Mouse (Mus musculus) stomach, postnatal 0 days (tissue): ENCODE results near the gene Tnfaip1.

Source experiments
- CTCF ChIP-seq: IDR thresholded peaks from 2 replicates; pipeline ENCODE4 v1.5.1; 2016; ENCODE audit warnings: antibody characterized with exemption, low read depth, mild to moderate bottlenecking, moderate library complexity
- EP300 ChIP-seq: optimal IDR thresholded peaks from 2 replicates; pipeline ENCODE3; 2016; ENCODE audit warnings: antibody characterized with exemption

DNA sequence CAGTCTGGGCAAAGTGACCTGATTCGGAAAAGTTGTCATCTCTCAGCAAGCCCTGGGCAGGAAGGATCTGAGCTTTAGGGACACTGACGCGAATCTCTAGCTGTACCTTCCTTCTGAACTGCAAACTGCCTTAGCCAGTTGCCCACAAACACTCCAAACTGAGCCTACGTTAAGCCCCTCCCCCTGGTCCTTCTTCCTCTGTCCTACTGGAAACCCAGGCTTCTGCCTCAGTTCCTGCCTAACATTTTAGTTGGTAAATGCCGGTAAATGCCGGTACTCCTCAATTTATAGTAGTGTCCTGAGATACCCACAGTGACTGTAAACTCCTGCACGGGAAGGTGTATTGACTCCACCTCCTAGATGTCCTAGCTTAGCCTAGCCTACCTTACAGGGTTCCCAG, 52.5 kb downstream of the Tnfaip1 start:
- TF ChIP-seq CTCF (no peak), EP300 (no peak)
